Mouse (Mus musculus) heart, adult 2 months (tissue): ENCODE measurements around the gene Gxylt2.

Experiments
- CTCF ChIP-seq: fragments of 200-600 bp; IDR thresholded peaks from 2 replicates; pipeline ENCODE4 v1.8.1; 2022; ENCODE audit warnings: antibody characterized with exemption, mild to moderate bottlenecking, moderate library complexity
- EP300 ChIP-seq: fragments of 200-500 bp; IDR thresholded peaks from 2 replicates; pipeline ENCODE4 v1.6.1; 2011; ENCODE audit warnings: low read depth, low read length, control low read depth; ENCODE audit not compliant: insufficient read depth
- POLR2A ChIP-seq: fragments of 200-500 bp; IDR thresholded peaks from 2 replicates; pipeline ENCODE4 v1.6.1; 2011; ENCODE audit warnings: mild to moderate bottlenecking, low read depth, low read length, control low read depth; ENCODE audit not compliant: insufficient read depth

DNA sequence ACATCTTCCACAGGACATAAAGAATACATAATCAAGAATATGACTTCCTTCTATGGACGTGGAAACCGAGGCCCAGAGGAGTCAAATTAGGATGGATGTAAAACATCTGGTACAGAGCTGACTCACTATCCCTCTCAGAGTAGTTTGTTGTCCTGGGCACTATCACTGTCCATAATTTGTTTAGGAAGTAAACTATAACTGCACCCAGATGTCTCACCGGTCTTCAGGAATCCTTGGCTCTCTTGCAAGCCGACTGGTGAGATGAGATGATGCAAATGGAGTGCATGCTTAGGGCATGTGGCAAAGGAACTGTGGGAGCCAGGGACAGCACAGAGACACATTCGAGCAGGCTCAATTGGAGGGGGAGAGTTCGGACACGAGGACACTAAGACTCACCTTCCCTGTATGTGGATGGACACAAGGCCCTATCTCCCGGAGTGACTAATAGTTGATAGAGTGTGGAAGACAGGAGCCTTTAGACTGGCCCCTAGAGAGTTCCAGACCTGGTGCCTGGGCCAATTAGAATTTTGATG is 10.8 kb downstream of the Gxylt2 start:
- TF ChIP-seq CTCF (no peak), POLR2A (no peak), EP300 (no peak)
